Mouse (Mus musculus) lung, adult 2 months (tissue): Measurements from ENCODE around the gene Nccrp1.

Experiments
- CTCF ChIP-seq: fragments of 200-500 bp; IDR thresholded peaks from 2 replicates; pipeline ENCODE4 v1.5.1; 2011; ENCODE audit warnings: mild to moderate bottlenecking, low read length, control low read depth; ENCODE audit not compliant: insufficient read depth
- POLR2A ChIP-seq: fragments of 200-500 bp; IDR thresholded peaks from 2 replicates; pipeline ENCODE4 v1.6.1; 2011; ENCODE audit warnings: low read depth, mild to moderate bottlenecking, control low read depth, low read length, borderline replicate concordance; ENCODE audit errors: extremely low read depth

DNA sequence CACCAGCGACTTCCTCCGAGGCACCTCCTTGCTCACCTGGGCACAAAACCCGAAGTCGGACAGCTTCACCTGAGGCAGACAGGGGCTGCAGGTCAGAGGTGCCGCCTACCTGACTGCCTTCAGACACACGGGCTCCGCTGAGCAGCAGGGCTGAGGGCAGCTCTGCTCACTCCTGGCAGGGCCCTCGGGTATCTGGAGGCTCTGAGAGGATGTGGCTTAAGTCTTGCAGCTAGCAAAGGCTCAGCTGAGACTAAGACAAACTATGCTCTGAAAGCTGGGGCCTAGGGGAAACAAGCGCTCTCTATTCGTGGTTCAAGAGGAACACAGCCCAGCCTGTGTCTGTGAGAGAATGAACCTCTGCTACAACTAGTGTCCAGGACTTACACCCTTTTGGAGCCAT, 13.8 kb upstream of the Nccrp1 start:
- TF ChIP-seq CTCF (no peak), POLR2A (no peak)
